Mouse (Mus musculus): ENCODE results near the gene Galnt17. TPM values are rescaled to one million over a fixed set of nuclear protein-coding genes. Genes with fewer than 3 reads are reported as not detected.

Galnt17 gene
- polyA plus RNA-seq, 1 experiment from 2014 or later = 10.9 TPM

- H3K36me3 ChIP-seq (ENCODE audit: control insufficient read depth, insufficient read depth) = no peaks in the 10 kb centered on the region
- H3K27ac ChIP-seq (ENCODE audit: low read length) = no peak overlapping the region
- H3K4me2 ChIP-seq (ENCODE audit: low read length) = peak overlapping the region; percentile 82
- H3K9me3 ChIP-seq (ENCODE audit: control insufficient read depth, low read length) = no peaks in the 10 kb centered on the region
- H3K4me1 ChIP-seq (replicated peaks; ENCODE audit: control insufficient read depth, insufficient read depth, low read length) = peaks cover 28% of the 10 kb centered on the region
- H3K27me3 ChIP-seq (replicated peaks; ENCODE audit: control insufficient read depth, insufficient read depth, low read length) = peaks cover 4% of the 10 kb centered on the region; the same call in 1 of the 2 replicates
- 55% methylated on average over 5 of the region's 5 CpGs for WGBS
- no peak overlapping the region for H3K9ac ChIP-seq (replicated peaks; ENCODE audit: low read depth, low read length)
- H3K4me3 ChIP-seq (replicated peaks; ENCODE audit: low read length) = peak overlapping the region; percentile 72
- ATAC-seq = no peak
Measured at GRCm38 (mm10) chr5:131305223-131305622, 3.1 kb downstream of the Galnt17 start.

- Histone ChIP-seq H3K4me3 (replicated peaks; ENCODE audit: low read length) (no peak overlapping the region), H3K4me2 (ENCODE audit: low read length) (no peak overlapping the region), H3K36me3 (ENCODE audit: control insufficient read depth, insufficient read depth) (no peaks in the 10 kb centered on the region), H3K4me1 (replicated peaks; ENCODE audit: control insufficient read depth, insufficient read depth, low read length) (peaks cover 26% of the 10 kb centered on the region), H3K27me3 (replicated peaks; ENCODE audit: control insufficient read depth, insufficient read depth, low read length) (peaks cover 4% of the 10 kb centered on the region; the same call in 1 of the 2 replicates), H3K9ac (replicated peaks; ENCODE audit: low read depth, low read length) (no peak overlapping the region), H3K9me3 (ENCODE audit: control insufficient read depth, low read length) (no peaks in the 10 kb centered on the region), H3K27ac (ENCODE audit: low read length) (no peak overlapping the region)
- no peak for ATAC-seq
- WGBS = 92% methylated on average over 3 of the region's 3 CpGs
Measured at GRCm38 (mm10) chr5:131301526-131301925, 6.8 kb downstream of the Galnt17 start.

GRCm38 (mm10) chr5:131293726-131294449 is 14.4 kb downstream of the Galnt17 start:
- no peak overlapping the region for H3K9ac ChIP-seq (replicated peaks; ENCODE audit: low read depth, low read length)
- peaks cover 11% of the 10 kb centered on the region for H3K4me1 ChIP-seq (replicated peaks; ENCODE audit: control insufficient read depth, insufficient read depth, low read length)
- H3K4me3 ChIP-seq (replicated peaks; ENCODE audit: low read length) = no peak overlapping the region
- 57% methylated on average over 16 of the region's 16 CpGs for WGBS
- no peaks in the 10 kb centered on the region for H3K36me3 ChIP-seq (ENCODE audit: control insufficient read depth, insufficient read depth)
- H3K4me2 ChIP-seq (ENCODE audit: low read length) = no peak overlapping the region
- H3K27ac ChIP-seq (ENCODE audit: low read length) = no peak overlapping the region
- no peaks in the 10 kb centered on the region for H3K27me3 ChIP-seq (replicated peaks; ENCODE audit: control insufficient read depth, insufficient read depth, low read length)
- peak; percentile 75 for ATAC-seq
- H3K9me3 ChIP-seq (ENCODE audit: control insufficient read depth, low read length) = no peaks in the 10 kb centered on the region

- 88% methylated on average over 6 of the region's 6 CpGs for WGBS
- H3K4me3 ChIP-seq (replicated peaks; ENCODE audit: low read length) = no peak overlapping the region
- no peak for ATAC-seq
Measured at GRCm38 (mm10) chr5:131287091-131287490, 21.2 kb downstream of the Galnt17 start.

GRCm38 (mm10) chr5:131286680-131287079 is 21.6 kb downstream of the Galnt17 start:
- H3K27ac ChIP-seq (ENCODE audit: low read length) = no peak overlapping the region
- no peaks in the 10 kb centered on the region for H3K27me3 ChIP-seq (replicated peaks; ENCODE audit: control insufficient read depth, insufficient read depth, low read length)
- no peak overlapping the region for H3K9ac ChIP-seq (replicated peaks; ENCODE audit: low read depth, low read length)
- no peak overlapping the region for H3K4me2 ChIP-seq (ENCODE audit: low read length)
- ATAC-seq = no peak
- no peak overlapping the region for H3K4me3 ChIP-seq (replicated peaks; ENCODE audit: low read length)
- H3K9me3 ChIP-seq (ENCODE audit: control insufficient read depth, low read length) = no peaks in the 10 kb centered on the region
- H3K36me3 ChIP-seq (ENCODE audit: control insufficient read depth, insufficient read depth) = no peaks in the 10 kb centered on the region
- H3K4me1 ChIP-seq (replicated peaks; ENCODE audit: control insufficient read depth, insufficient read depth, low read length) = peaks cover 9% of the 10 kb centered on the region; the same call in 1 of the 2 replicates
- WGBS = 88% methylated on average over 2 of the region's 2 CpGs

More at GRCm38 (mm10) chr5:131287091-131287490, 21.2 kb downstream of the Galnt17 start:
- Histone ChIP-seq H3K4me2 (ENCODE audit: low read length) (no peak overlapping the region), H3K4me1 (replicated peaks; ENCODE audit: control insufficient read depth, insufficient read depth, low read length) (peaks cover 9% of the 10 kb centered on the region; the same call in 1 of the 2 replicates), H3K27ac (ENCODE audit: low read length) (no peak overlapping the region), H3K36me3 (ENCODE audit: control insufficient read depth, insufficient read depth) (no peaks in the 10 kb centered on the region), H3K9ac (replicated peaks; ENCODE audit: low read depth, low read length) (no peak overlapping the region), H3K9me3 (ENCODE audit: control insufficient read depth, low read length) (no peaks in the 10 kb centered on the region), H3K27me3 (replicated peaks; ENCODE audit: control insufficient read depth, insufficient read depth, low read length) (no peaks in the 10 kb centered on the region)

- no peaks in the 10 kb centered on the region for H3K9me3 ChIP-seq (ENCODE audit: control insufficient read depth, low read length)
- WGBS = 46% methylated on average over 2 of the region's 2 CpGs
- no peaks in the 10 kb centered on the region for H3K27me3 ChIP-seq (replicated peaks; ENCODE audit: control insufficient read depth, insufficient read depth, low read length)
- no peak overlapping the region for H3K9ac ChIP-seq (replicated peaks; ENCODE audit: low read depth, low read length)
- H3K36me3 ChIP-seq (ENCODE audit: control insufficient read depth, insufficient read depth) = no peaks in the 10 kb centered on the region
- ATAC-seq = no peak
- H3K4me2 ChIP-seq (ENCODE audit: low read length) = no peak overlapping the region
- H3K4me3 ChIP-seq (replicated peaks; ENCODE audit: low read length) = no peak overlapping the region
- no peak overlapping the region for H3K27ac ChIP-seq (ENCODE audit: low read length)
- peaks cover 24% of the 10 kb centered on the region for H3K4me1 ChIP-seq (replicated peaks; ENCODE audit: control insufficient read depth, insufficient read depth, low read length)
Measured at GRCm38 (mm10) chr5:131280349-131280748, 27.9 kb downstream of the Galnt17 start.

GRCm38 (mm10) chr5:131279286-131279685 is 29.0 kb downstream of the Galnt17 start:
- H3K27ac ChIP-seq (ENCODE audit: low read length) = no peak overlapping the region
- ATAC-seq = no peak
- no peaks in the 10 kb centered on the region for H3K36me3 ChIP-seq (ENCODE audit: control insufficient read depth, insufficient read depth)
- 69% methylated on average over 10 of the region's 10 CpGs for WGBS
- no peak overlapping the region for H3K4me2 ChIP-seq (ENCODE audit: low read length)
- H3K9me3 ChIP-seq (ENCODE audit: control insufficient read depth, low read length) = no peaks in the 10 kb centered on the region
- H3K4me3 ChIP-seq (replicated peaks; ENCODE audit: low read length) = no peak overlapping the region
- peaks cover 21% of the 10 kb centered on the region for H3K4me1 ChIP-seq (replicated peaks; ENCODE audit: control insufficient read depth, insufficient read depth, low read length)
- H3K27me3 ChIP-seq (replicated peaks; ENCODE audit: control insufficient read depth, insufficient read depth, low read length) = no peaks in the 10 kb centered on the region
- no peak overlapping the region for H3K9ac ChIP-seq (replicated peaks; ENCODE audit: low read depth, low read length)

GRCm38 (mm10) chr5:131277227-131277626 is 31.1 kb downstream of the Galnt17 start:
- Histone ChIP-seq H3K9ac (replicated peaks; ENCODE audit: low read depth, low read length) (no peak overlapping the region), H3K9me3 (ENCODE audit: control insufficient read depth, low read length) (no peaks in the 10 kb centered on the region), H3K27me3 (replicated peaks; ENCODE audit: control insufficient read depth, insufficient read depth, low read length) (no peaks in the 10 kb centered on the region), H3K36me3 (ENCODE audit: control insufficient read depth, insufficient read depth) (no peaks in the 10 kb centered on the region), H3K4me3 (replicated peaks; ENCODE audit: low read length) (no peak overlapping the region), H3K4me2 (ENCODE audit: low read length) (no peak overlapping the region), H3K4me1 (replicated peaks; ENCODE audit: control insufficient read depth, insufficient read depth, low read length) (peaks cover 21% of the 10 kb centered on the region), H3K27ac (ENCODE audit: low read length) (peak overlapping the region; percentile 37)
- 25% methylated on average over 7 of the region's 7 CpGs for WGBS
- ATAC-seq = peak; percentile 67; the same call in 1 of the 2 replicates

- Histone ChIP-seq H3K27ac (ENCODE audit: low read length) (no peak overlapping the region), H3K27me3 (replicated peaks; ENCODE audit: control insufficient read depth, insufficient read depth, low read length) (no peaks in the 10 kb centered on the region), H3K9ac (replicated peaks; ENCODE audit: low read depth, low read length) (no peak overlapping the region), H3K4me3 (replicated peaks; ENCODE audit: low read length) (no peak overlapping the region), H3K4me1 (replicated peaks; ENCODE audit: control insufficient read depth, insufficient read depth, low read length) (no peaks in the 10 kb centered on the region), H3K36me3 (ENCODE audit: control insufficient read depth, insufficient read depth) (no peaks in the 10 kb centered on the region), H3K4me2 (ENCODE audit: low read length) (no peak overlapping the region), H3K9me3 (ENCODE audit: control insufficient read depth, low read length) (no peaks in the 10 kb centered on the region)
- WGBS = 62% methylated on average over 2 of the region's 2 CpGs
- ATAC-seq = no peak
Measured at GRCm38 (mm10) chr5:131266291-131266690, 42.0 kb downstream of the Galnt17 start.
